Mouse (Mus musculus): ENCODE data around the gene Hspe1. TPM values are rescaled to one million over a fixed set of nuclear protein-coding genes. Genes with fewer than 3 reads are reported as not detected.
A peak's percentile ranks its signal among the peaks of the same experiment; 100 is the strongest.
"Not testable (repeated sequence)": the region's sequence is repeated elsewhere in the genome, so short reads cannot be mapped to it uniquely, and the experiment has no call there.

Gene Hspe1
- 180 and 187 TPM in 2 replicates for polyA plus RNA-seq (2012; rRNA removed)

- DNase-seq (ENCODE audit: extremely low spot score in 1 of 2, low spot score in 1 of 2): peak; percentile 95 to 98
Measured at GRCm38 (mm10) chr1:55087932-55088610, at the start of gene Hspe1, which contains the start of gene Hspd1. Hspe1 (plus strand) TSS chr1:55088132. Hspd1 (minus strand) TSS chr1:55088243.

- no peak for DNase-seq (ENCODE audit: extremely low spot score in 1 of 2, low spot score in 1 of 2)
Measured at GRCm38 (mm10) chr1:55039944-55040343, 48.0 kb upstream of the Hspe1 start.

DNA sequence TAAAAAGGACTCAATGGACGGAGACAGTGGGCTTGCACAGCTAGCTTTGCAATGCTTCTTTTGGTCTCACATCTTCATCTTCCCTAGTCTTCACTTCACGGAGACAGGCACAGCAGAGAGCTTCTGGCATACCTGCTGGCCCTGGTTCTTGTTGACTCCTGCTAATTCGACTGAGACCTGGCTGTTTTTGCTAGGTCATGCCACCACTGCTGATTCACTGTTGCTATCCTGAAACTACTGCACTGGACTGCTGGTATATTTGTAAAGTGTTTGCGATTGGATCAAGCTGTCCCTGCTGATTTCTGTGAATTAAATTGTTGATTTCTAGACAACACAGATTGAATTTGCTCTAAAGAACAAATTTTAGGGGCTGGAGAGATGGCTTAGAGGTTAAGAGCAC, 46.2 kb upstream of the Hspe1 start:
- DNase-seq (ENCODE audit: extremely low spot score in 1 of 2, low spot score in 1 of 2): no peak

DNA sequence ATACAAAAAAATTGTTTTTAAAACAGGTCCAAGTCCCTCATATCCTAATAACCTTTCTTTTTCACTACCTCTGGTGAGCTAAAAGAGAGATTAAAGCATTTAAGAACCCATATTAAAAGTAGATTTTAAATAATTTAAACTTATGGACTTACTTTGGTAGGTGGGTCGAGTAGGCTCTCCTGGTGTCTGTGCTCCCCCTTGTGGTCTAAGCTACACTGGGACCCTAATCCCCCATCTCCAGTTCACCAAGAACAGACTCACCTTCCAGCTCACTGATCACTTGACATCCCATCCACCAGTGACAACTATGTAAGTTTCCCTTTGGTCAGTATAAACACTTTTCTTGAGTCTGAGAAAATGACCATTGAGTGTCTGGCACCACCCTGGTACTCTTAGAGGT, 45.7 kb upstream of the Hspe1 start:
- no peak for DNase-seq (ENCODE audit: extremely low spot score in 1 of 2, low spot score in 1 of 2)

DNA sequence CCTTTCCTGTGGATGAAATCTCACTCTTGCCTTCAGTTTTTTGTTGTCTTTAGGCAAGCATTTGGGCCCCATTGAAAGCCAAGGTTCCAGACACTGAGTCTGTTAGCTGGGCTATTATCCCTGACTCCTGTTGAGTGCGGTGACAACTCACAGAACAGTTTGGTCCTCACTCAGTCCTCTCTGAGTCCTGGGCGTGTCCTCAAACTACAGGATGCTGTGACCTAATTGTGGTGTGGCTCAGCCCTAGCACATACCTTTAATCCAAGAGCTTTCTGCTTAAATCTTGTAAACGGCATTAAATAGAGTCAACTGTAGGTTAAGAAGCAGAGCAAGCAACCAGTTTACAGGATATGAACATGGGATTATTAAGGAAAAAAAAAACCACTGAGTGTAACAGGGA, 44.8 kb upstream of the Hspe1 start:
- DNase-seq (ENCODE audit: extremely low spot score in 1 of 2, low spot score in 1 of 2): no peak

DNA sequence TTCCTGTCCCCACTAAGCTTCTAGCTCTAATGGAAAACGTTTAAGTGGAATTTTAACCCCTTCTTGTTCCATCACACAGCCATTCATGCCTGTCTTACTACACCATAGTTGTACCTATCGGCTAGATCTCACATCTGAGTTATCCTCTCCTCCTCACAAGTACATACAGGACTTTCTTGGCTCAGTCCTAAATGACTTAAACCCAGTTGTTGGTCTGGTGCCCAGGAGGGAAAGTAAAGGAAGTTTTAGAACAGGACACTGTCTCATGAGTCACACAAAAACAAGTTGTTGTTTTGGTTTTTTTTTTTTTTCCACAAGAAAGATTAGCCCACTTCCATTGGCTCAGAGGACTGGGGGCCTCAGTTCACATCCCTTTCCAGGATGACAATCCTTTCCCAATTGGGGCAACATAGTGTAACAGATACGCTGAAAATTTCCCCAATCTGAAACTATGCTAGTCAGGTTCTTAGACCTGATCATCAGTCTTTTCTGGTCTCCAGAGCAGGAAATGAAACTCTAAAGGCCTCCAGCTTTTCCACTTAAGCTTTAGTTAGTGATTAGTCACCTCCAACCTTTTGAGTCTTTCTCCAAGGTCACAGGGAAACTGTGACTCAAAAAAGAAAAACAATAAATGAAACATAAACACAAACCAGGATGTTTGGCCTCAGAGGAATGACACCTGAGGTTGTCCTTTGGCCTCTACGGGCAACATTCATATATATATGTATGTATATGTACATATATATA, 38.9 kb upstream of the Hspe1 start:
- DNase-seq (ENCODE audit: extremely low spot score in 1 of 2, low spot score in 1 of 2): no peak

DNA sequence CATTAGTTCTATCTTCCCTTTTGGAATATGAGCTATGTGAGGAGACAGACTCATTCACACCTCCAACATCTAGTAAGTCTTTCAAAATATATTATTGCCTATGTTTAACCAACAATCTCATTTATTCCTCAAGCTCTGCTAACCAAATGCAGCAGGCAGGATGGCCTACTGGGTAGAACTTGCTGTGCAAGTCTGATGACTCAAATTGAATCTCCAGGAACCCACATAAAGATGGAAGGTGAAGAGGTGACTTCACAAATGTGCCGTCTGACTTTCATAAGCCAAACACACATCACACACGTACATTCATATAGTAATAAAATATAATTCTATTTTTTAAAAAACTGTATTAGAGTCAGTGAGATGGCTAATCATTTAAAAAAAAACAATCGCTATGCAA, 36.3 kb upstream of the Hspe1 start:
- no peak for DNase-seq (ENCODE audit: extremely low spot score in 1 of 2, low spot score in 1 of 2)

DNA sequence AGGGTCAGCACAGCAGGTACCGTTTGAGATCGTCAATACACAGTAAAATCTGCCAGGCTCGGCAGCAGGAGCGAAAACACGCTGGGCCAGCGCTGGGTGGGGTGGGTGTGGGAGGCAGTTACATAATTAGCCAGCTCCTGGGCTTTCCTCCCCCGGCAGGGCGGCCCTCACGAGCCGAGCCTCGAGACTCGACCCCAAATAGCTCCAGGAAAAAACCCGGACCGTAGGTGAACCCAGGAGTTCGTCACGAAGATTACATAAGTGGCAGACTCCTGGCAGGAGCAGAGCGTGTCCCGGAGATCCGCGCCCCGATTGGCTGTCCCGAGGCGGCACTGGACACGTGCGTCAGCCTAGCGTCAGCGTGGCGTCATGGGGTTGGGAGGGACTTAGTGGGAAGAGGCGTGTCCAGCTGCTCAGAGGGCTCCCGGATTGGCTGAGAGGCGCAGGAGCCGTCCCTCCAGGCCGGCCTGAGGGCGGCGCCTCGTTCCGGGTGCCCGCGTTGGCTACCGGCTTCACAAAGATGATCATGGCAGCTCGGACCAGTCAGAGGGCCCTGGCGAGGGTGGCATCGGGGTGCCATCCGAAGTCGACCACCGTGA, 35.5 kb upstream of the Hspe1 start, which contains the start of gene Coq10b:
TSS of gene Coq10b (plus strand) at position 416 of the 599 bp plus-strand sequence.
- peak; percentile 99 for DNase-seq (ENCODE audit: extremely low spot score in 1 of 2, low spot score in 1 of 2)

DNA sequence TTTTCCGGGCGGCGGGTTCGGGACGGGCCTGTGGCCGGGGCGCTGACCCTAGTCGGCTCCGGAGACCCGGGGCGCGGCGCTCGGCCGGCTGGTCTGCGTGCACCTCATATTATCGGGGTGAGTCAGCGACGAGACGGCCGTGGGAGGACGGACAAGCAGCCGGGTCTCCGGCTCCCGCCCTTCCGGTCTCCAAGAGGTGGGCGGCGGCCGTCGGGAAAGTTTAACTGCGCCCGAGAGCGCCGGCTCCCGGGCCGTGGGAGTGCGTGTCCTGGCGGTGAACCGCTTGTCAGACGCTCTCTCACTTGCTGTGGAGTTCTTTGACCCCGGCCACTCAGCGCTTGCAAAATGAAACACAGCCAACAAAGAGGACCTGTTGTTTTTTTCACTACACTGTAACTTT, 34.9 kb upstream of the Hspe1 start:
- peak; percentile 37 to 45 for DNase-seq (ENCODE audit: extremely low spot score in 1 of 2, low spot score in 1 of 2)

DNA sequence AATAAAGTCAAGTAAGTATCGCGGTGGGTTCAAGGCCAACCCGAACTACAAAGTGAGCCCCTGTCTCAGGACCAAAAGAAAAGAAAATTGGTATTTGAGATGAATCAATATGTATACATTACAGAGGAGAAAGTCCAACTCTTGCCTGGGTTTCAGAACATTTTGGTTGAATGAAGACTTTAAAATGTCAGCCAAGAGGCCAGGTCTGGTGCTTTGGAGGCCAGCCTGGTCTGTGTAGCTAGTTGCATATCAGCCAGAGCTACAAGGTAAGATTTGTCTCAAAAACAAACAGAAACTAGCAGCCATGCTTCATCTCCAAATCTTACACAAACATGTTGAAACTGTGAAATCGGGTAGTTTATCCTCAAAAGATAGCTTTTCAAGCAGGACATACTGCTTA, 34.3 kb upstream of the Hspe1 start:
- no peak for DNase-seq (ENCODE audit: extremely low spot score in 1 of 2, low spot score in 1 of 2)

- no peak for DNase-seq (ENCODE audit: extremely low spot score in 1 of 2, low spot score in 1 of 2)
Measured at GRCm38 (mm10) chr1:55055322-55056115, 32.4 kb upstream of the Hspe1 start.

GRCm38 (mm10) chr1:55058383-55058782, 29.5 kb upstream of the Hspe1 start:
- DNase-seq (ENCODE audit: extremely low spot score in 1 of 2, low spot score in 1 of 2): not testable (repeated sequence)

DNA sequence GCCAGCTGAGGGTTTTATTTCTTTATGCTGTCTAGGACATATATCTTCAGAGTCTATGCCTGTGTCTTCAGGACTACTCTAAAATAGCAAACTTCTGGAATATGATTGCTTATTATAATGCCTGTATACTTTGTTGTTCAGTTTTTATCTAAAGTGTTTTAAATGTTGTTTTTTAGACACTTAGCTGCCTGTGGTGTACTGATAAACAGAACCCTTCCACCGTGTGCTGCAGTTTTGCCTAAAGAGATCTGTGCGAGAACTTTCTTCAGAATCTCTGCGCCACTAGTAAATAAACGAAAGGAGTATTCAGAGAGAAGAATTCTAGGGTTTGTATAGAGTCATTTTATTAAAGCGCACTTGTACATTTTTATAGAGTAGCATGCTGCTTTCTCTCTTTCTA, 26.8 kb upstream of the Hspe1 start:
- no peak for DNase-seq (ENCODE audit: extremely low spot score in 1 of 2, low spot score in 1 of 2)

GRCm38 (mm10) chr1:55061772-55062171, 26.2 kb upstream of the Hspe1 start:
- DNase-seq (ENCODE audit: extremely low spot score in 1 of 2, low spot score in 1 of 2): no peak

DNA sequence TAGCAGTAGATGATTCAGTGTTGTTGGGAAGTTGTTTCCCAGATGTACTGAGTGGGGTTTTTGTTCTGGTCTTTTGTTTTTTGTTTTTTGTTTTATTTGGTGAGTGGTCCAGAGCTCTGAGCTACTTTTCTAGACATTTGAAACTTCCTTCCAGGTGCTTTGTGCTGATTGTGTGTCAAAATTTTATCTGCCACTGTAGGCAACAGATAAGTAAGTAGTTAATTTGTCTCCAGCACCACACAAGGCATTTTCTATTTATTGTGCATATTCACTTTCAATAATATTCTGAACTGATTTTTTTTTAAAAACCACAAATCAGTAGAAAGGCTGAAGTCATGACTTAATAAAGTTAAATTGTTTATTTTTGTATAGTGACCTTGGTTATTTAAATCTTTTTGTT, 15.6 kb upstream of the Hspe1 start:
- DNase-seq (ENCODE audit: extremely low spot score in 1 of 2, low spot score in 1 of 2): not testable (repeated sequence)

GRCm38 (mm10) chr1:55074757-55075156, 13.2 kb upstream of the Hspe1 start:
- no peak for DNase-seq (ENCODE audit: extremely low spot score in 1 of 2, low spot score in 1 of 2)

DNA sequence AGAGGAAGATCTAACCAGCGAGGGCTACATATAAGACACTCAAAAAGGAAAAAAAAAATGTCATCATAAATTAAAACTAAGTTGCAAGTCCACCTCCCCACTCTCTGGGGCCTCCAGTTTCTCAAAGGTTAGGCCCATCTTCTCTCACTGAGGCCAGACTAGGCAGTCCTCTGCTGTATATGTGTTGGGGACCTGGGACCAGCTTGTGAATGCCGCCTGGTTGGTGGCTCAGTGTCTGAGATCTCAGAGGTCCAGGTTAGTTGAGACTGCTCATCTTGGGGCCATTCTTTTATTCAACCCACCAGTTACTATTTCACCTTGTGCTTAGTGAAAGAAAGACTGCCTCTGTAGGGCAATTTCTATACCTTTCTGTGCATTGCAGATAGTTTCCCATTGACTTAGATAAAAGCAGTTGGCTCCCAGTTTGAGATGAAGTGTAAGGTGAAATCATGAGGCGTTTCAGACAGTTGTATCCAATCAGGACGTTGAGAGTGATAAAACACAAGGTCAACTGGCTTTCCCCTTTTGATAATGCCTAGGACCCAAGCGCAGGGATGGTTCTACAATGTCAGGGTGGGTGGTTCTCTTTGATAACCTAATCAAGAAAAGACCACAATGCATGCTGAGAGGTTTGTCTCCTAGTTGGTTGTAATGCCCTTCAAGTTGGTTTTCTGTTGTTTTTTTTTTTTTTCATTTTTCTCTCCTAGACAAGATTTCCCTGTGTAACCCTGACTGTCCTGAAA, 12.1 kb upstream of the Hspe1 start:
- DNase-seq (ENCODE audit: extremely low spot score in 1 of 2, low spot score in 1 of 2): no peak

DNA sequence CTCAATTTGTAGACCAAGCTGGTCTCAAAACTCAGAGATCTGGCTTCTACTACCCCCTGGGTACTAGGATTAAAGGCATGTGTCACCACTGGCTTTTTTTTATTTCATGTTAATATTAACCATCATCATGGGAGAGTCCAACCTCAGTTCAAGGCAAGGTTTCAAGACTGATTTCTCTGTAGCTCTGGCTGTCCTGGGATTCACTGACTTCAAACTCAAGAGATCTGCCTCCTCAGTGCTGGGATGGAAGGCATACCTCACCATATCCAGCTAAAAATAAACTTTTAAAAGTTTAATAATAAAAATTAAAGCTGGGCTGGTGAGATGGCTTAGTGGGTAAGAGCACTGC, 11.6 kb upstream of the Hspe1 start:
- DNase-seq (ENCODE audit: extremely low spot score in 1 of 2, low spot score in 1 of 2): no peak

GRCm38 (mm10) chr1:55076849-55077516, 10.9 kb upstream of the Hspe1 start:
- no peak for DNase-seq (ENCODE audit: extremely low spot score in 1 of 2, low spot score in 1 of 2)

DNA sequence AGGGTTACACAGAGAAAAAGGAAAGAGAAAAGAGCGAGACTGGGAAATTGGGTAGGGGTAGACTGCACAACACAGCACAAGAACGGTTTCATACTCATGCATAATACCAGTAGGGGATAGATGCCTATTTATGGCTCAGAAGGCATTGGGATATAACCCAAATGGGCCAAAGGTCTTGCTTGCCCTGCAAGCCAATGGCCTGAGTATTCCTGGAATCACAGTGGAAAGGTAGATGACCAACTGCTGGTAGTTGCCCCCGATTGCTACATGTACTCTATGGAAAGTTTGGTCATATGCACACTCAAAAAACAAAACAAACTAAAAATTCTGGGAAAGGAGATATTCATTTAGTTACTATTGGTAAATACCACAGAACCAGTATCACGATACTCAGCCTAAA, 8.3 kb upstream of the Hspe1 start:
- no peak for DNase-seq (ENCODE audit: extremely low spot score in 1 of 2, low spot score in 1 of 2)

Data from frontal cortex, adult 2 months (tissue).